Mouse (Mus musculus) lung, embryonic 16.5 days (tissue): Measurements from ENCODE around the gene Alg5. TPM values are rescaled to one million over a fixed set of nuclear protein-coding genes. Genes with fewer than 3 reads are reported as not detected.
"Not testable (repeated sequence)": the region's sequence is repeated elsewhere in the genome, so short reads cannot be mapped to it uniquely, and the experiment has no call there.

Experiments
- ATAC-seq: fragments of 200-750 bp; cut with Nextera tagmentation; 2 replicates; pipeline ENCODE4 v1.8.0; 2017; ENCODE audit warnings: low read depth, mild to moderate bottlenecking, moderate library complexity
- H3K27ac ChIP-seq: fragments of 300-500 bp; sonication (generic); 2 replicates; pipeline ENCODE4 v1.5.1; 2014; ENCODE audit warnings: mild to moderate bottlenecking, control low read depth, low read length
- H3K27me3 ChIP-seq: fragments of 300-500 bp; sonication (generic); 2 replicates; pipeline ENCODE4 v1.6.1; 2014; ENCODE audit warnings: low read depth, low read length, mixed read lengths; ENCODE audit not compliant: control insufficient read depth, insufficient read depth
- H3K36me3 ChIP-seq: fragments of 300-500 bp; sonication (generic); 2 replicates; pipeline ENCODE4 v1.6.1; 2014; ENCODE audit warnings: low read length; ENCODE audit not compliant: control insufficient read depth, insufficient read depth
- H3K4me1 ChIP-seq: fragments of 300-500 bp; sonication (generic); replicated peaks from 2 replicates; pipeline ENCODE4 v1.6.1; 2014; ENCODE audit warnings: low read length, mixed read lengths; ENCODE audit not compliant: control insufficient read depth, insufficient read depth
- H3K4me2 ChIP-seq: fragments of 300-500 bp; sonication (generic); 2 replicates; pipeline ENCODE4 v1.6.1; 2014; ENCODE audit warnings: low read depth, low read length, control low read depth
- H3K4me3 ChIP-seq: fragments of 300-500 bp; sonication (generic); 2 replicates; pipeline ENCODE4 v1.5.1; 2014; ENCODE audit warnings: mild to moderate bottlenecking, low read length, control low read depth
- H3K9ac ChIP-seq: fragments of 300-500 bp; sonication (generic); 2 replicates; pipeline ENCODE4 v1.6.1; 2014; ENCODE audit warnings: low read length, control low read depth
- H3K9me3 ChIP-seq: fragments of 300-500 bp; sonication (generic); 2 replicates; pipeline ENCODE4 v1.6.1; 2016; ENCODE audit warnings: low read length; ENCODE audit not compliant: control insufficient read depth
- WGBS: fragments of 180-500 bp; shearing (Covaris S2); extraction: QIAGEN DNeasy Blood & Tissue Kit; methylation state at CpG from one replicate; pipeline ENCODE4 v1.1.7; 2014; 5-methylcytosine and 5-hydroxymethylcytosine counted together
- polyA plus RNA-seq: library from polyadenylated mRNA; unstranded; fragments of >200 nt; fragmentation: Nextera tagmentation; extraction: Ambion mirVana; gene quantifications from 2 replicates; pipeline ENCODE4 v1.2.1, GENCODE M21; 2015

Alg5 gene
- 50.5 and 51.9 TPM in 2 replicates for polyA plus RNA-seq

- Histone ChIP-seq H3K4me3 (peak within 1 kb of the TSS; percentile 89), H3K9me3 (no peaks in the 10 kb centered on the region), H3K4me1 (no peaks in the 10 kb centered on the region; the same call in 1 of the 2 replicates), H3K36me3 (peaks cover 15% of the 10 kb centered on the region), H3K27ac (peak within 1 kb of the TSS; percentile 100), H3K27me3 (no peaks in the 10 kb centered on the region), H3K9ac (peak within 1 kb of the TSS; percentile 97), H3K4me2 (peak within 1 kb of the TSS; percentile 83)
- peak; percentile 90 for ATAC-seq
- under 1% methylated on average over 56 of the region's 65 CpGs for WGBS
Measured at GRCm38 (mm10) chr3:54735247-54736046, at the start of gene Alg5, which contains the start of gene Exosc8. Gene Alg5, plus strand, starts transcription at chr3:54735539. Gene Exosc8, minus strand, starts transcription at chr3:54735393.

- Histone ChIP-seq H3K9ac (no peak overlapping the region), H3K9me3 (no peaks in the 10 kb centered on the region), H3K27me3 (no peaks in the 10 kb centered on the region; the same call in 1 of the 2 replicates), H3K36me3 (no peaks in the 10 kb centered on the region), H3K4me3 (no peak overlapping the region), H3K4me1 (no peaks in the 10 kb centered on the region), H3K27ac (no peak overlapping the region), H3K4me2 (no peak overlapping the region)
- no peak for ATAC-seq
- WGBS, result 46% methylated on average over 2 of the region's 2 CpGs
Measured at GRCm38 (mm10) chr3:54687245-54687644, 48.1 kb upstream of the Alg5 start.

- H3K4me3 ChIP-seq, result no peak overlapping the region
- H3K36me3 ChIP-seq, result no peaks in the 10 kb centered on the region
- 31% methylated on average over 2 of the region's 2 CpGs for WGBS
- H3K27ac ChIP-seq, result no peak overlapping the region
- H3K9me3 ChIP-seq, result no peaks in the 10 kb centered on the region
- H3K4me2 ChIP-seq, result no peak overlapping the region
- no peak for ATAC-seq
- no peaks in the 10 kb centered on the region for H3K27me3 ChIP-seq
- H3K9ac ChIP-seq, result no peak overlapping the region
- no peaks in the 10 kb centered on the region for H3K4me1 ChIP-seq
Measured at GRCm38 (mm10) chr3:54689091-54689490, 46.2 kb upstream of the Alg5 start.

GRCm38 (mm10) chr3:54692202-54693055 is 42.9 kb upstream of the Alg5 start, which contains the start of gene Supt20:
Gene Supt20, plus strand, starts transcription at chr3:54692807.
- Histone ChIP-seq H3K9ac (peak within 1 kb of the TSS; percentile 85), H3K9me3 (no peaks in the 10 kb centered on the region), H3K27ac (peak within 1 kb of the TSS; percentile 92), H3K4me2 (peak within 1 kb of the TSS; percentile 93), H3K4me3 (peak within 1 kb of the TSS; percentile 84), H3K4me1 (peaks cover 6% of the 10 kb centered on the region; the same call in 1 of the 2 replicates), H3K36me3 (peaks cover 8% of the 10 kb centered on the region; the same call in 1 of the 2 replicates), H3K27me3 (no peaks in the 10 kb centered on the region)
- peak; percentile 99 for ATAC-seq
- WGBS, result under 1% methylated on average over 65 of the region's 65 CpGs

- Histone ChIP-seq H3K9ac (peak overlapping the region; percentile 85), H3K4me1 (peaks cover 6% of the 10 kb centered on the region; the same call in 1 of the 2 replicates), H3K4me2 (peak overlapping the region; percentile 61), H3K4me3 (peak overlapping the region; percentile 84), H3K36me3 (peaks cover 8% of the 10 kb centered on the region; the same call in 1 of the 2 replicates), H3K9me3 (no peaks in the 10 kb centered on the region), H3K27ac (peak overlapping the region; percentile 92), H3K27me3 (no peaks in the 10 kb centered on the region)
- ATAC-seq, result peak; percentile 3; the same call in 1 of the 2 replicates
- WGBS, result under 1% methylated on average over 8 of the region's 8 CpGs
Measured at GRCm38 (mm10) chr3:54693056-54693415, 42.3 kb upstream of the Alg5 start.

GRCm38 (mm10) chr3:54699759-54700301 is 35.5 kb upstream of the Alg5 start:
- H3K4me3 ChIP-seq, result no peak overlapping the region
- H3K9me3 ChIP-seq, result no peaks in the 10 kb centered on the region
- H3K27ac ChIP-seq, result no peak overlapping the region
- no peak for ATAC-seq
- no peak overlapping the region for H3K9ac ChIP-seq
- no peak overlapping the region for H3K4me2 ChIP-seq
- 68% methylated on average over 5 of the region's 5 CpGs for WGBS
- H3K36me3 ChIP-seq, result peaks cover 36% of the 10 kb centered on the region
- no peaks in the 10 kb centered on the region for H3K4me1 ChIP-seq
- no peaks in the 10 kb centered on the region for H3K27me3 ChIP-seq

- peaks cover 37% of the 10 kb centered on the region for H3K36me3 ChIP-seq
- not testable (repeated sequence) for H3K4me1 ChIP-seq, H3K9me3 ChIP-seq, H3K27me3 ChIP-seq, H3K4me3 ChIP-seq, H3K4me2 ChIP-seq, ATAC-seq, H3K9ac ChIP-seq, H3K27ac ChIP-seq
- WGBS, result 94% methylated on average over 8 of the region's 8 CpGs
Measured at GRCm38 (mm10) chr3:54704106-54704505, 31.2 kb upstream of the Alg5 start.

- ATAC-seq, result no peak
- no peak overlapping the region for H3K27ac ChIP-seq
- no peaks in the 10 kb centered on the region for H3K9me3 ChIP-seq
- H3K9ac ChIP-seq, result no peak overlapping the region
- no peaks in the 10 kb centered on the region for H3K27me3 ChIP-seq
- WGBS, result 72% methylated on average over 9 of the region's 9 CpGs
- H3K4me3 ChIP-seq, result no peak overlapping the region
- no peaks in the 10 kb centered on the region for H3K4me1 ChIP-seq
- no peak overlapping the region for H3K4me2 ChIP-seq
- peaks cover 37% of the 10 kb centered on the region for H3K36me3 ChIP-seq
Measured at GRCm38 (mm10) chr3:54708972-54709371, 26.4 kb upstream of the Alg5 start.

- Histone ChIP-seq H3K9me3 (no peaks in the 10 kb centered on the region), H3K4me3 (no peak within 1 kb of the TSS), H3K27ac (no peak within 1 kb of the TSS), H3K4me2 (no peak within 1 kb of the TSS), H3K27me3 (no peaks in the 10 kb centered on the region), H3K36me3 (peaks cover 49% of the 10 kb centered on the region), H3K4me1 (no peaks in the 10 kb centered on the region), H3K9ac (no peak within 1 kb of the TSS)
- 89% methylated on average over 6 of the region's 6 CpGs for WGBS
- no peak for ATAC-seq
Measured at GRCm38 (mm10) chr3:54714253-54714652, 21.1 kb upstream of the Alg5 start, which contains the start of gene Gm21958. Gene Gm21958, minus strand, starts transcription at chr3:54714353.
